Mouse (Mus musculus) midbrain, embryonic 15.5 days (tissue): ENCODE data around the gene Rps5. TPM values are rescaled to one million over a fixed set of nuclear protein-coding genes. Genes with fewer than 3 reads are reported as not detected.
"Not testable (repeated sequence)": the region's sequence is repeated elsewhere in the genome, so short reads cannot be mapped to it uniquely, and the experiment has no call there.

Experiments used
- ATAC-seq: fragments of 200-750 bp; cut with Nextera tagmentation; replicated peaks from 2 replicates; pipeline ENCODE4 v1.8.0; 2017; ENCODE audit warnings: moderate TSS enrichment
- H3K27ac ChIP-seq: fragments of 300-500 bp; sonication (generic); 2 replicates; pipeline ENCODE4 v1.5.1; 2015; ENCODE audit warnings: mild to moderate bottlenecking, inconsistent platforms
- H3K27me3 ChIP-seq: fragments of 300-500 bp; sonication (generic); replicated peaks from 2 replicates; pipeline ENCODE4 v1.6.1; 2015; ENCODE audit warnings: inconsistent platforms
- H3K36me3 ChIP-seq: fragments of 300-500 bp; sonication (generic); replicated peaks from 2 replicates; pipeline ENCODE4 v1.6.1; 2015; ENCODE audit warnings: inconsistent platforms
- H3K4me1 ChIP-seq: fragments of 300-500 bp; sonication (generic); 2 replicates; pipeline ENCODE4 v1.6.1; 2015; ENCODE audit warnings: inconsistent platforms
- H3K4me2 ChIP-seq: fragments of 300-500 bp; sonication (generic); 2 replicates; pipeline ENCODE4 v1.6.1; 2015; ENCODE audit warnings: inconsistent platforms, mild to moderate bottlenecking, moderate library complexity
- H3K4me3 ChIP-seq: fragments of 300-500 bp; sonication (generic); 2 replicates; pipeline ENCODE4 v1.5.1; 2015; ENCODE audit warnings: mild to moderate bottlenecking, inconsistent platforms
- H3K9ac ChIP-seq: fragments of 300-500 bp; sonication (generic); 2 replicates; pipeline ENCODE4 v1.6.1; 2015; ENCODE audit warnings: mild to moderate bottlenecking, inconsistent platforms
- H3K9me3 ChIP-seq: fragments of 300-500 bp; sonication (generic); 2 replicates; pipeline ENCODE4 v1.6.1; 2016; ENCODE audit warnings: inconsistent platforms
- whole genome bisulfite sequencing: fragments of 180-500 bp; shearing (Covaris S2); methylation state at CpG from one replicate; pipeline ENCODE4 v1.1.7; 2015; ENCODE audit warnings: mixed read lengths; 5-methylcytosine and 5-hydroxymethylcytosine counted together
- polyA plus RNA-seq: library from polyadenylated mRNA; unstranded; fragments of >200 nt; fragmentation: Nextera tagmentation; extraction: Ambion mirVana; gene quantifications from 2 replicates; pipeline ENCODE4 v1.2.1, GENCODE M21; 2015

The Rps5 gene
- 567 and 593 TPM in 2 replicates for polyA plus RNA-seq

DNA sequence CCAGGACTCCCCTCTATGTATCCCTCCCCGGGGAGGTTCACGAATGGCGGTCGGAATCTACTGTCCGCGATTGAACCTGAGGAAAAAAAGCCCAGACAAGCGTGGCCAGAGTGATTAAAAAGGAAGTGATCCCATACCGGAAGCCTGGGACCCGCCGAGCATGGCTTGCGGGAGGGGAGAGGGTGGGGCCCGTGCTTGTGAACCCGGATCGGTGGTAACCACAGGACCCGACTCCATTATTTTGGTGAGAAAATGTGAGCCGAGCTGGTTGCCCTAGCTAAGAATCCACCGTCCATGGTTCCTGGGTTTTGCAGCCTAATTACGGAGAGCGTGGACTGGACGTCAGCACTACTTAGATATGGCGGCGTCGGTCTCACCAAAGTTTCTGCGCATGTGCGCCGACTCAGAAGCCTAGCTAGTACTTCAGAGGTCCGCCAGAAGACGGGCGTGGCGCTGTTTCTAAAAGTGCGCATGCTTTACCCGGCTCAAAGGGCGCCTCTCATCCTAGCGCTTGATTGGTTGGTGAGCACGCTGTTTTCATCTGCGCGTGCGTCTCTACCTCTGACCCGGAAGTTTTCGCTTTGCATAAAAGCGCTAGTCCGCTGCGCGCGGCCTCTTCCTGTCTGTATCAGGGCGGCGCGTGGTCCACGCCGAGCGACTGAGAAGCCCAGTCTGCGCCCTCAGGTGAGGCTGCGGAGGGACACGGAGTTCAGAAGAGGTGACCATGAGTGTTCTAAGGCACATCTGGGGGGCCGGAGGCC lies at the start of gene Rps5:
Gene Rps5, plus strand, starts transcription at position 586 of the 761 bp plus-strand sequence.
- under 1% methylated on average over 55 of the region's 55 CpGs for WGBS

DNA sequence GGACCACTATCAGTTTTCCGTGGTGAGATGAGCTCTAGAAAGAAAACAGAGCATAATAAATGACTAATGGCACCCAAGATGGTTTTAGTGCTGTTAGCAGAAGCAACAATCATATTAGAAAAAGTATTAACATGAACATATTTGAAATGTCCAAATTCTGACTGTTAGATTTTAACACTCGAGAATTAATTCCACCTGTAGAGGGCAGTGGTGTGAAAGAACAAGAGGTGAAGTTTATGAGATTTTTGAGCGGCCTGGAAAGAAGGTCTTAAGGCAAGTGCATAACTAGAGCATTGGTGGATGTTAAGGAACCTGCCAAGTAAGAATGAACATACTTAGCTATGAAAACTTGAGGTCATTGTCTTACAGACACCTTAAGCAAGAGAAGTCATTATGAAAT lies 47.8 kb upstream of the Rps5 start:
- ATAC-seq: no peak
- H3K4me2 ChIP-seq: no peak overlapping the region
- no peaks in the 10 kb centered on the region; the same call in 1 of the 2 replicates for H3K27me3 ChIP-seq
- H3K36me3 ChIP-seq: no peaks in the 10 kb centered on the region
- no peaks in the 10 kb centered on the region for H3K4me1 ChIP-seq
- no peak overlapping the region for H3K27ac ChIP-seq
- no peak overlapping the region for H3K9ac ChIP-seq
- H3K9me3 ChIP-seq: no peaks in the 10 kb centered on the region
- H3K4me3 ChIP-seq: no peak overlapping the region
- 24% methylated on average over 3 of the region's 3 CpGs for WGBS

More for the DNA sequence above, at the start of gene Rps5:
- Histone ChIP-seq H3K27me3 (peaks cover 9% of the 10 kb centered on the region), H3K27ac (peak within 1 kb of the TSS; percentile 92), H3K4me2 (peak within 1 kb of the TSS; percentile 94), H3K9me3 (no peaks in the 10 kb centered on the region), H3K36me3 (peaks cover 36% of the 10 kb centered on the region), H3K4me1 (peaks cover 17% of the 10 kb centered on the region), H3K4me3 (peak within 1 kb of the TSS; percentile 79), H3K9ac (peak within 1 kb of the TSS; percentile 80)
- ATAC-seq: peak; percentile 98

DNA sequence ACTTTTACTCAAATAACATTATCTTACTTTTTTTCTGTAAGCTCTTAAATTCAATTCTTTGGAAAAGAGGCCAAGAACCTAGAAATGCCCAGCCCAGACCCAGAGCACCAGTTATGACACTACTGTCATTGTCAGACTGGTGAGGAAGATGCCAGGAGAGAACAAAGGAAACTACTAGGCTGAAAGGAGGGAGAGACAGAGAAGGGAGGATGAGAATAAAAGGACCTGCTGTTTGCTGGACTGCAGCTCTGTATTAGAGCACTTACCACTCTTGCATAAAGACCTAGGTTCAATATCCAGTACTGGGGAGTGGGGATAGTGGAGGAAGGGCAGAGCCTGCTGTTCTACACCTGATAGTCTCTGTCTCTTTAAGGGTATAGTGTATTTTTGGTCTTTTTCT lies 42.1 kb upstream of the Rps5 start:
- no peak for ATAC-seq
- H3K4me1 ChIP-seq: peaks cover 24% of the 10 kb centered on the region
- no peaks in the 10 kb centered on the region for H3K9me3 ChIP-seq
- peak overlapping the region; percentile 66 for H3K4me2 ChIP-seq
- H3K36me3 ChIP-seq: peaks cover 4% of the 10 kb centered on the region; the same call in 1 of the 2 replicates
- H3K9ac ChIP-seq: no peak overlapping the region
- H3K27me3 ChIP-seq: no peaks in the 10 kb centered on the region
- 0 out of 2 replicates have a peak overlapping the region, but pooled peaks have one; percentile 1 for H3K27ac ChIP-seq
- peak overlapping the region; percentile 83 for H3K4me3 ChIP-seq

GRCm38 (mm10) chr7:12880497-12880896 lies 41.6 kb upstream of the Rps5 start:
- WGBS: 48% methylated on average over 8 of the region's 8 CpGs
- peak; percentile 46 for ATAC-seq
- Histone ChIP-seq H3K4me2 (peak overlapping the region; percentile 66), H3K4me1 (peaks cover 24% of the 10 kb centered on the region), H3K9ac (peak overlapping the region; percentile 84), H3K27ac (peak overlapping the region; percentile 65; the same call in 1 of the 2 replicates), H3K4me3 (peak overlapping the region; percentile 83)
- H3K9me3 ChIP-seq, H3K36me3 ChIP-seq, H3K27me3 ChIP-seq: not testable (repeated sequence)

GRCm38 (mm10) chr7:12880911-12881660 lies 41.0 kb upstream of the Rps5 start, which contains the start of gene Zfp128:
Zfp128 (plus strand) TSS chr7:12881177.
- ATAC-seq: peak; percentile 99
- H3K9ac ChIP-seq: peak within 1 kb of the TSS; percentile 84
- H3K4me1 ChIP-seq: peaks cover 24% of the 10 kb centered on the region
- under 1% methylated on average over 35 of the region's 35 CpGs for WGBS
- peak within 1 kb of the TSS; percentile 66 for H3K4me2 ChIP-seq
- no peaks in the 10 kb centered on the region for H3K9me3 ChIP-seq
- peaks cover 15% of the 10 kb centered on the region; the same call in 1 of the 2 replicates for H3K36me3 ChIP-seq
- H3K27ac ChIP-seq: peak within 1 kb of the TSS; percentile 69
- H3K4me3 ChIP-seq: peak within 1 kb of the TSS; percentile 83
- no peaks in the 10 kb centered on the region for H3K27me3 ChIP-seq

GRCm38 (mm10) chr7:12886563-12887266 lies 35.4 kb upstream of the Rps5 start:
- H3K9ac ChIP-seq: no peak overlapping the region
- H3K36me3 ChIP-seq: peaks cover 60% of the 10 kb centered on the region
- no peak overlapping the region for H3K4me3 ChIP-seq
- no peaks in the 10 kb centered on the region for H3K27me3 ChIP-seq
- H3K9me3 ChIP-seq: no peaks in the 10 kb centered on the region
- H3K4me2 ChIP-seq: no peak overlapping the region
- no peak overlapping the region for H3K27ac ChIP-seq
- peaks cover 16% of the 10 kb centered on the region for H3K4me1 ChIP-seq
- WGBS: 93% methylated on average over 12 of the region's 12 CpGs
- no peak for ATAC-seq

GRCm38 (mm10) chr7:12887585-12887984 lies 34.5 kb upstream of the Rps5 start:
- 97% methylated on average over 5 of the region's 5 CpGs for WGBS
- ATAC-seq: no peak
- no peaks in the 10 kb centered on the region for H3K9me3 ChIP-seq

GRCm38 (mm10) chr7:12890928-12891327 lies 31.2 kb upstream of the Rps5 start:
- Histone ChIP-seq H3K9me3 (no peaks in the 10 kb centered on the region), H3K9ac (no peak overlapping the region), H3K27ac (no peak overlapping the region), H3K4me3 (no peak overlapping the region), H3K36me3 (peaks cover 53% of the 10 kb centered on the region), H3K4me1 (no peaks in the 10 kb centered on the region), H3K4me2 (no peak overlapping the region), H3K27me3 (no peaks in the 10 kb centered on the region)
- 93% methylated on average over 14 of the region's 14 CpGs for WGBS
- no peak for ATAC-seq

More at GRCm38 (mm10) chr7:12887585-12887984, 34.5 kb upstream of the Rps5 start:
- peaks cover 63% of the 10 kb centered on the region for H3K36me3 ChIP-seq
- H3K4me1 ChIP-seq: peaks cover 7% of the 10 kb centered on the region
- no peak overlapping the region for H3K4me2 ChIP-seq
- no peak overlapping the region for H3K27ac ChIP-seq
- H3K27me3 ChIP-seq: no peaks in the 10 kb centered on the region
- no peak overlapping the region for H3K4me3 ChIP-seq
- no peak overlapping the region for H3K9ac ChIP-seq

DNA sequence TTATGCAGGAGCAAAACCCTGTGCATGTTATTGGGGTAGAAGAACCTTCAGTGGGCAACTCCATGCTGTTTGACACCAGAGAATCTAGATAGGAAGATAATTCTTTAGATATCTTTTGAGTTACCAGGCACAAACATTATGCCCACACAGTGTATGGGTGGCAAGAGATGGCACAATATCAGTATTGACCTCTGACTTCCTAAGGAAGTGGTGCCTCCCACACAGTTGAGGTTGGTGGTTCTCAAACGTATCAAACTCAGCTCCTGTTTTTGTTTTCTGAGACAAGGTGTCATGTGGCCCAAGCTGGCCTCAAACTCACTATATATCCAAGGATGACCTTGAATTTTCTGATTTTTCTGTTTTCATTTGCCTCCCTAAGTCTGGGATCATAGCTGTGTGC lies 30.8 kb upstream of the Rps5 start:
- peaks cover 50% of the 10 kb centered on the region for H3K36me3 ChIP-seq
- no peaks in the 10 kb centered on the region for H3K4me1 ChIP-seq
- H3K9ac ChIP-seq: no peak overlapping the region
- H3K27me3 ChIP-seq: no peaks in the 10 kb centered on the region
- H3K9me3 ChIP-seq: no peaks in the 10 kb centered on the region
- ATAC-seq: no peak
- H3K4me2 ChIP-seq: no peak overlapping the region
- no peak overlapping the region for H3K27ac ChIP-seq
- no peak overlapping the region for H3K4me3 ChIP-seq
- 94% methylated on average over 1 of the region's 1 CpGs for WGBS

GRCm38 (mm10) chr7:12897655-12898410 lies 24.3 kb upstream of the Rps5 start, which contains the start of gene Zscan22:
Zscan22 (plus strand) TSS chr7:12897815.
- Histone ChIP-seq H3K36me3 (0 out of 2 replicates have a peak, but pooled peaks cover 3% of the 10 kb centered on the region), H3K4me3 (peak within 1 kb of the TSS; percentile 53), H3K4me2 (peak within 1 kb of the TSS; percentile 43), H3K4me1 (peaks cover 14% of the 10 kb centered on the region), H3K27me3 (no peaks in the 10 kb centered on the region), H3K9me3 (no peaks in the 10 kb centered on the region), H3K27ac (peak within 1 kb of the TSS; percentile 36; the same call in 1 of the 2 replicates), H3K9ac (peak within 1 kb of the TSS; percentile 50)
- 7% methylated on average over 36 of the region's 36 CpGs for WGBS
- peak; percentile 98 for ATAC-seq

GRCm38 (mm10) chr7:12901517-12901916 lies 20.6 kb upstream of the Rps5 start:
- no peak overlapping the region for H3K4me2 ChIP-seq
- no peak for ATAC-seq
- H3K4me3 ChIP-seq: no peak overlapping the region

More at GRCm38 (mm10) chr7:12901517-12901916, 20.6 kb upstream of the Rps5 start:
- no peaks in the 10 kb centered on the region for H3K9me3 ChIP-seq
- H3K27ac ChIP-seq: no peak overlapping the region
- 94% methylated on average over 5 of the region's 5 CpGs for WGBS
- no peak overlapping the region for H3K9ac ChIP-seq
- H3K4me1 ChIP-seq: peaks cover 14% of the 10 kb centered on the region
- H3K36me3 ChIP-seq: peaks cover 10% of the 10 kb centered on the region
- no peaks in the 10 kb centered on the region for H3K27me3 ChIP-seq
